Mouse (Mus musculus): Measurements from ENCODE around the gene Zfp423.

DNA sequence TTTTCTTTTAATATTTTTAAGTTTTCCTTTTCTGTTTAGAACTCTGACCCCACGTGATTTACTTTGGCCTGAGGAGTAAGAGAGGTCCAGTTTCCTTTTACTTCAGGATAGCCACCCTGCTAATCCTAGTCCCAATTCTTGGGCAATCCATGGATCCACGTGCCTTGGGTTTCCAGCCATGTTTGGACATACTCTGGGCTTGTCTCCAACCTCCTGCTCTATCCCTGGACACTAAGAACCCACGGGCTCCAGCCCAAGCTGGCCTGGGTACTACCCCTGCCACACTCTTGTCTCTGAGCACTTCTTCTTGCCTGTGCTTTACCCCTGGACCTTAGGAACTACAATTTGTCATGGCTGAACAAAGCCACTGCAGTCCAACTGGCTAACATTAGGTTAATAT lies 107.5 kb downstream of the Zfp423 start:
- no peak for TF ChIP-seq CTCF (IDR thresholded peaks at IDR 0.05; ENCODE audit: borderline replicate concordance, insufficient read depth, low read depth, low read length)
- no peak for TF ChIP-seq POLR2A (IDR thresholded peaks at IDR 0.05; ENCODE audit: borderline replicate concordance, insufficient read depth, low read length)

Data from cerebellum, adult 2 months (tissue).